Mouse (Mus musculus) myocyte (in vitro differentiated cells): Measurements from ENCODE around the gene Tcf7l1.

ENCODE experiments used
- CEBPB ChIP-seq: IDR thresholded peaks from 2 replicates; pipeline ENCODE4 v1.6.1; 2011; ENCODE audit warnings: mild to moderate bottlenecking, moderate library complexity; ENCODE audit not compliant: poor library complexity, insufficient read depth, severe bottlenecking
- E2F4 ChIP-seq: IDR thresholded peaks from one replicate; pipeline ENCODE4 v1.6.1; 2011; ENCODE audit warnings: mild to moderate bottlenecking, control low read depth, moderate library complexity; ENCODE audit not compliant: insufficient read depth
- MAX ChIP-seq: IDR thresholded peaks from one replicate; pipeline ENCODE4 v1.6.1; 2011; ENCODE audit warnings: low read depth, mild to moderate bottlenecking, control low read depth
- POLR2A ChIP-seq: IDR thresholded peaks from one replicate; pipeline ENCODE4 v1.6.1; 2011; ENCODE audit warnings: low read depth, mild to moderate bottlenecking, control low read depth, moderate library complexity; ENCODE audit not compliant: insufficient read length
- POLR2AphosphoS2 ChIP-seq: IDR thresholded peaks from one replicate; pipeline ENCODE4 v1.6.1; 2011; ENCODE audit warnings: low read depth, control low read depth; ENCODE audit not compliant: insufficient read length
- REST ChIP-seq: IDR thresholded peaks from one replicate; pipeline ENCODE4 v1.6.1; 2011; ENCODE audit warnings: mild to moderate bottlenecking, control low read depth, moderate library complexity; ENCODE audit not compliant: insufficient read depth, insufficient read length
- SRF ChIP-seq: IDR thresholded peaks from one replicate; pipeline ENCODE4 v1.6.1; 2011; ENCODE audit warnings: low read depth; ENCODE audit not compliant: control insufficient read depth, insufficient read length
- TCF12 ChIP-seq: IDR thresholded peaks from one replicate; pipeline ENCODE4 v1.6.1; 2011; ENCODE audit warnings: mild to moderate bottlenecking, control low read depth; ENCODE audit not compliant: poor library complexity, insufficient read depth, severe bottlenecking
- USF1 ChIP-seq: IDR thresholded peaks from one replicate; pipeline ENCODE4 v1.6.1; 2011; ENCODE audit warnings: low read depth, mild to moderate bottlenecking, control low read depth, moderate library complexity

DNA sequence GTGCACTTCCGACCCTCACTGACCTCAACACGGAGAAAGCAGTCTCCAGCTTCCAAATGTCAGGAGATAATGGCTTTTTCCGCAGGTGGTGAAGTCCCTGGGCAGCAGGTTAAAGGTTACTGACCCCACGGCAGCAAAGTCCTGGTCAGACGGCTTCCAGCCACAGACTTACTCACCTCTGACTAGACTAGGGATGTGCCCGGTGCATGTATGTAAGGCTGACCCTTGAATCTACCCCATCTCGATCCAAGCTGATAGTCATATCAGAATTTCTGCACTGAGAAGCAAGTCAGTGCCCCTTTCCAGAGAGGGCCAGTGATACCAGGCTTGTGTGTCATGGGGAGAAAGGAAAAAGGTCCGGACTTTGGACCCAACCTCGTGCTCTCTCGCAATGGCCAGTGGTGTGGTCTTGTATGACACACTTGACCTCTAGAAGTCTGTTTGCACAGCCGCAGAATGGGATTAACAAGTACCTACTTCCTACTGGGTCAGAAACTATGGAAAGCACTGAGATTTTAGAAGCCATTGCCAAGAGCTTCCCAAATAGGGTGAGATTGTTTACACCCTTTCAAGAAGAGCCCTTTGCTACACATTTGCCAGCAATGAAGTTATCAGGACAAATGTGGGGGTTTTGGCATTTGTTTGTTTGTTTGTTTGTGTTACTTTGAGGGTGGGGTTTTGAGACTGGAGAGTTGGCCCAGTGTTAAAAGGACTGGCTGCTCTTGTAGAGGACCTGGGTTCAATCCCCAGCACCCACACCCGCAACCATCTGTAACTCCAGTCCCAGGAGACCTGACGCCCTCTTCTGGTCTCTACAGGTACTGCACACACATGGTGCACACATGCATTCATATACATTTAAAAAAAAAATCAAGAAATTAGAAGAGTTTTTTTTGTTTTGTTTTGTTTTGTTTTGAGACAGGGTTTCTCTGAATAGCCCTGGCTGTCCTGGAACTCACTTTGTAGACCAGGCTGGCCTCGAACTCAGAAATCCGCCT, 10.0 kb downstream of the Tcf7l1 start:
- TF ChIP-seq USF1 (no peak), MAX (no peak), TCF12 (no peak), POLR2A (no peak), POLR2AphosphoS2 (no peak), E2F4 (no peak), REST (no peak), SRF (no peak), CEBPB (no peak)
